Mouse (Mus musculus): Measurements from ENCODE around the gene Smarca2. TPM values are rescaled to one million over a fixed set of nuclear protein-coding genes. Genes with fewer than 3 reads are reported as not detected.

The Smarca2 gene
- total RNA-seq, 2 experiments from 2014 or later, result 6.8 to 37.1 TPM

DNA sequence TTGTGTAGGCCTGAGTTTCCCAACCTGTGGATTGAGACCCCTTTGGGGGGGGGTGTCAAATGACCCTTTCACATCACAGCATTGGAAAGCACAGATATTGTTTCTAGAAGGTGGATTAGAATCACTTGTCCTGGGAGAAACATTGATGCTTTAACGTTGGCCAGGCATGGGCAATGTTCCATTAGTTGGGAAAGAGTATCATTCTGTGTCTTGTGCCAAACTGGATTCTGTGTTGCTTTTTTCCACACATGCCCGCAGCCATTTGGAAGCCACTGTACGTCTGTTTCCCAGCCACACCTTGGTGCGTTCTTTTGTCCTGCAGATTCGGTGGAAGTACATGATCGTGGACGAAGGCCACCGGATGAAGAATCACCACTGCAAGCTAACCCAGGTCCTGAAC is 76.7 kb downstream of the Smarca2 start:
- ATAC-seq (replicated peaks; ENCODE audit: low FRiP score, poor library complexity, severe bottlenecking), result no peak

DNA sequence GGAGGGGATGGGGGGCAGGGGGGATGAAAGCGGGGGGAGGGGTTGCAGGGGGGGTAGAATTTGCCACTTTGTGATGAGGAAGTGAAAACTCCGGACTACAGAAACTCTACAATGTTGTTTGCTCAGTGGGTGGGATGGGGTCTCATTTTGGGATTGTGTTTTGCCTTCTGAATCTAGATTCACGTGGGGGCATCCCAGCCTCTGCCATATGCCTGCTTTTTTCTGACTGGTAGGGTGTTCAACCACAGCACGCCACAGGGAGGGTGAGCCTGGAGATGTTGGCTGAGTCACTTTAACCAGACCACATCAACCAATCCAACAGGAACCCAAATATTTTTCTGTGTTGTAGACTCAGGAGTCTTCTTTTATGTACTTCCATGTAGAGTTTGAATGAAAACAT is 77.3 kb downstream of the Smarca2 start:
- ATAC-seq (replicated peaks; ENCODE audit: low FRiP score, poor library complexity, severe bottlenecking), result no peak

DNA sequence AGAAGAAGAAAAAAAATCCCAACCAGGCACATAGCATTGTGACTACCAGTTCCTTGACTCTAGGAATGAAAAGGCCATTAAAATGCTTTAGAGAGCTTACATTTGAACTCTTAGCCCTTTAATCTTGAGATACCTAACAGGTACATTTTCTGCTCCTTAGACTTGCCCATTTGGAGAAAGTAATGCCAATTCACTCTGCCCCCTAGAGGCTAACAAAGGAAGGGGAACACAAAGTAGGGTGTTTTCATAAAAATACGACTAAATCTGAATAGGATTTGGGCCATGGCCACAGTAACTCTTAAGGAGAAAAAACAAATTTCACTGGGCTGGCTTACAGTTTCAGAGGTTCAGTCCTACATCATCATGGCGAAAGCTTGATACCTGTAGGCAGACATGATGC is 77.9 kb downstream of the Smarca2 start:
- ATAC-seq (replicated peaks; ENCODE audit: low FRiP score, poor library complexity, severe bottlenecking), result no peak

DNA sequence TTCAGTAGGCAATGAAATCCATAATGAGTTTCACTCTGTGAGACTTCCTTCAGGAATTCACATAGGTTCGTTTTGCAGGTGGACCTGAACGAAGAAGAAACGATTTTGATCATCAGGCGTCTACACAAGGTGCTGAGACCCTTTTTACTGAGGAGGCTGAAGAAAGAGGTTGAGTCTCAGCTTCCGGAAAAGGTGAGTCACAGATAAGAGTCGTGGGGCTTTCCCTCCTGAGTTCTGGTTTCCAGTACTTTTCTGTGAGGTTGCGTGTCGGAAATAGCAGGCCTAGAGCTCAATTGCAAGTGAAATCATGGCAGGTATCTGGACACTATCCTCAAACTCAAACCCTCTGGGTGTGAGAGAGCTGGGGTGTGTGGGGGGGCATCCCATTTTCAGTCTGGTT is 78.9 kb downstream of the Smarca2 start:
- ATAC-seq (replicated peaks; ENCODE audit: low FRiP score, poor library complexity, severe bottlenecking), result no peak

DNA sequence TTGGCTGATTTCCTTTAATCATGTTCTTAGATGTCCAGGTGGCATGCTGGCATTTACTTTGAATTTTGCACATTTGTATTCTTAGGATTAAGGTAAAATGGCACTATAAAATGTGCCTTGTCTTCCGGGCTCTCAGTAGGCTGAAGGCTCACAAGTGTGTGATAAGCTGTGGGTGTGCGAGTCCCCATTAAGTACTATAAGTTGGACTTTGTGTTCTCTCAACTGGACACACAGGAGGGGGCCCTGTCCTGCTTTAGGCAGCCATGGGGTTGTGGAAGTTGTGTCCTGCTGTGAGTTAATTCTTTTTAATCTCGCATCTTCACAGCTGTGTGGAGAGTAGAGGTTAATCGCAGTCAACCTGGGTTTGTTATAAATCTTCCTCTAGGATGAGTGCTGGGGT is 85.7 kb downstream of the Smarca2 start:
- no peak for ATAC-seq (replicated peaks; ENCODE audit: low FRiP score, poor library complexity, severe bottlenecking)

DNA sequence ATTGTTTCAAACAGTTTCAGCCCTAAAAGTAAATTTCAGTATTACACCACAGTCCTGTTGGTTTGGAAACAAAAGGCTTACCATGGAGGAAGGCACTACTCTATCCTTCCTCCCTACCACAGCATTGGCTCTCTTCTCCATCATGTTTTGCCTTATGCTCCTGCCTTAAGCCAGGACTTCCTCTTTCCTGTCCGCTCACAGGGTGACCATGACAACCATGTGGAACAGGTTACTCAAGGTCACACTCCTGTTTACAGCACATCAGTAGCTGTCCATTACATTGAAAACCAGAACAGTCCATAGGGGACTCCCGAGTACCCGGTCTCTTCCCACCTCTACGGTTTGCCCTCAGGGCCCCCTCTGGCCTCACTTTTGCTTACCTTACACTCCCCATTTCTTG is 92.3 kb downstream of the Smarca2 start:
- no peak for ATAC-seq (replicated peaks; ENCODE audit: low FRiP score, poor library complexity, severe bottlenecking)

DNA sequence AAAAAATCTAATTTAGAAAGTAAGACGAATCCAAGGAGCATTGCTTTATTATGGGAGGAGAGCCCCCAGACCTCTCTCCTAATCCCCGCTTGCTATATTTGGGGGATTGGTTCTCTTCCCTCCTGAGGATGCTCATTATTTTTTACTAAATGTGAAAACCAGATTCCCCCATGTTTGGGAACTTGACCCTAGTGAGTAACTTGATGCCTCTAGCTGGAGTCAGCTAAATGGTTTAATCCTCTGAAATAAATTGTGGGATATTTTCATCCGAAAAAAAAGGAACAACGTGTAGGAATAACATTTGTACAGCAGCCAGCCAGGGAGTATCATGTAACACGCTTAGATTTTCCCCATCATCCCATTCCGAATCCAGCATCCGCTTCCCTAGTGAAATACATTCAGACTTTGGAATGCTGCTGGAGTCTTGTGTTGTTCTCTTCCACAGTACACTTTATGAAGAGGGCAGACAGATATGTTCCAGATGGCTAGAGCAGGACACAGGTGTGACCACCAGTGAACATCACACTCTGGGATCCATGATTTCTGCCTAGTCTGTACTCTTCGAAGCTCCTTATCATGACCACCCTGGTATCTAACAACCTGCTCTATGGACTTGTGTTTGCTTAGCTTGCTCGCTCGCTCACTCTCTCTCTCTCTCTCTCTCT is 99.8 kb downstream of the Smarca2 start:
- ATAC-seq (replicated peaks; ENCODE audit: low FRiP score, poor library complexity, severe bottlenecking), result no peak

DNA sequence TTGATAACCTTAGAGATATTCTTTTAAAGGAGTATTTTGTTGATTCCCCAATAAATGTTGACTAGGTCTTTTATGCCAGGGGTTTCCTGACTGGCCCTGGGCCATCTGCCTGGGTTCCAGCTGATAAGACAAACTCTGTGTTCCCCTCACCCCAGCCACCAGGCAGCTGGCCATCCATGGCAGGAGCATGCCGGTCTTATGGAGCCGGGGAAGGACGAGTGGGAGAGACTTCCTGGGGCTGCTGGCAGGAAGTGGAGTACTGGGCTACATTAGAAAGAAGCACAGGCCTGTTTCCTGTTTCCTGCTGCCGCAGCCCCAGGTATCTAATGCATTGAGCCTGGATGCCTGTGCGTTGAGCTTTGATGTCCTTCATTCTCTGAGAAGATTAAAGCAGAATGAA is 102.1 kb downstream of the Smarca2 start:
- no peak for ATAC-seq (replicated peaks; ENCODE audit: low FRiP score, poor library complexity, severe bottlenecking)

DNA sequence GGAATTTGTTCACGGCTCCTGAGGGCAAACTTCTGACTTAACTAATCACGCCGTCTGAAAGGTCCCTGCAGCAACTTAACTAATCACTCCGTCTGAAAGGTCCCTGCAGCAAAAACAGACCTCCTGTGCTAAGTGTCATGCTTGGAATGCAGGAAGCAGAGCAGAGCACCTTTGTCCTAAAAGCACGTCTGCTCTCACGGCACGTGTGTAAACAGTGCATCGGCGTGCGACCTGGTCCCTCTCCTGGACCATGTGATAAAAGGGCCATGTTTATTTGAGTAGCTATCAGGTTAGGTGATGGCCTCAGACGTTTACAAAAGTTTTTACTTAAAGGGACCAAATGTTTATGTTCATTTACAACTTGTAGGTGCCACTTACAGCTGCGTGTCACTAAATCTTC is 104.2 kb downstream of the Smarca2 start:
- ATAC-seq (replicated peaks; ENCODE audit: low FRiP score, poor library complexity, severe bottlenecking), result no peak

DNA sequence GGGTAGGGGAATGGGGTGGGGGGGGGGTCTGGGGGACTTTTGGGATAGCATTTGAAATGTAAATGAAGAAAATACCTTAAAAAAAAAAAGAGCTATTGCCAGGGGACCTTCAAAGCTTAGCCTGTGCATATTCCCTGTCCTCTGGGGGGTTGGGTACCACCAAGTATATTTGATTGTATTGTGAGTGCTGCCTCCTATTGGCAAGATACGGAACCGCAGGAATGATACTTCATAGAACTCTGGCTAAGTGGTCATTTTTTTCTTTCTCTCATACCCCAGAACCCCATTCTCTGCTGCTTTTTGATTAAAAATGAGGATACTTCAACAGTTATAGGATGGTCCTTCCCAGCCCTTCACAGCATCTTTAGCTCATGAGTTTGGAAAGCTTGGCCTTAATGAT is 106.4 kb downstream of the Smarca2 start:
- ATAC-seq (replicated peaks; ENCODE audit: low FRiP score, poor library complexity, severe bottlenecking), result no peak

DNA sequence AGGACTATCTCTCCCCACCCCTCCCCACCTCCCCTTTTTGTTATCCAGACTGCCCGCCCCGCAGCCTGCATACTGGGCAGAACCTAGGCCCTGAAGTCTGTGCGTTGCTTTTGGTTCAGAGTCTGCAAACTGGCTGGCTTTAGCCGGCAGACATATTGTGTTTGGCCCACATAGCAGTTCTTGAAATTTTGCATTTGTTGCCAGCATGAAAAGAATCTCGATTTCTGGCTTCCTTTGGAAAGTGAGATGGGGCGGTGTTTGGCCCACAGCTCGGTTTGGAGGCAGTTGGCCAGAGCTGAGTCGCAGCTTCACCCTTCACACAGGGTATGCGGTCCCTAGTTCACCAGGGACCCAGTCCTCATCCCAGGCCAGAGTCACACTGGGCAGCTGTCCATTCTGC is 111.4 kb downstream of the Smarca2 start:
- no peak for ATAC-seq (replicated peaks; ENCODE audit: low FRiP score, poor library complexity, severe bottlenecking)

DNA sequence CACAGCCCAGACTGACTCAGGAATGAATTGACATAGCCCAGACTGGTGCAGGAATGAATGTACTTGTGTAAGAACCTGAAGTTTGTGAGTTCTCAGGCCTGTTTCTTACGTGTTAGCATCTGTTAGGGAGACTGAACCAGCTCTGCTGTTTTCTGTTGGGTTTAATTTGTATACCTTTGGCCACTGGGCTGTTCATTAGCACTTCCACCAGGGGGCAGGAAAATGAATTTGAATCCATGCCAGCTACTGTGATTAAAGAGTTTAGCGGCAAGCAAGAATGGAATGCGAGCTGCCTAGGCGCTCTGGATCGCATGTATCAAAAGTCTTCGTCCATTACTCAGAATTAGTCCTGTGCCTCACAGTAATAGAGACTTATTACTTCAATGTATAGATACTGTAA is 113.4 kb downstream of the Smarca2 start:
- ATAC-seq (replicated peaks; ENCODE audit: low FRiP score, poor library complexity, severe bottlenecking), result no peak

DNA sequence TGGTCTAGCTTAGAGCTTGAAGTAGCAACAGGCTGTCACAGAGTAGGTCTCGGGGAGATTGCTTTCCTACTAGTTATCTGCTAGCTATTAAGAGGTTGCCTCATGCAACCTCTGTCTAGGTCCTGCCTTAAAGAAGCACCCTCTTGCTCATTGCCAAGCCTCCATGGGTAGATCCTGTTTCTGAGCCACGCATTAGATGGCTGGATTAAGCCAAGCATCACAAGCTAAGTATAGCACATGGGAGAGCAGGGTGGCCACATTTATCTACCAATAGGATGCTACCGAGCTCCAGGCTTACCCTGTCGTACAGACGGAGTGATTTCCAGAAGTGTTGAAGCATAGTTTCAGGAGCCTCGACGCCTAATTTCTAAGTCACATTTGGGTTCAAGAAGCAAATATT is 114.3 kb downstream of the Smarca2 start:
- ATAC-seq (replicated peaks; ENCODE audit: low FRiP score, poor library complexity, severe bottlenecking), result no peak

DNA sequence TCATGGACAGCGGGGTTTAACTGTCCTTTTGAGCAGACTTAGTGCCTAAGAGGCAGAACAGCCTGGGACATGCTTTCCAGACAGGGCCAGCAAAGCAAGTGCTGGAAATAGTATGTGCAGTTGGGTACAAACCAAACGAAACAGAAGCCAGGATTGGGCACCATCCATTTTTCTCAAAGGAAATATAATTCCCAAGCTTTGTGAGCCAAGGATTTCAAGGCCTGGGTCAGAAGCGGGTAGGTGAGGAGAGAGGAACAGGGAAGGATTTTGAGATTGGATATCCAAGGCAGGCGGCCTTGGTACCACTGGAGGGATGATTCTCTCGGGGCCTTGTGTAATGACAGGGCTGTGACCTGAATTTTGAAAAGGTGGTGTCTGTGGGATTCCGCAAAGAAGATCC is 116.9 kb downstream of the Smarca2 start:
- no peak for ATAC-seq (replicated peaks; ENCODE audit: low FRiP score, poor library complexity, severe bottlenecking)

DNA sequence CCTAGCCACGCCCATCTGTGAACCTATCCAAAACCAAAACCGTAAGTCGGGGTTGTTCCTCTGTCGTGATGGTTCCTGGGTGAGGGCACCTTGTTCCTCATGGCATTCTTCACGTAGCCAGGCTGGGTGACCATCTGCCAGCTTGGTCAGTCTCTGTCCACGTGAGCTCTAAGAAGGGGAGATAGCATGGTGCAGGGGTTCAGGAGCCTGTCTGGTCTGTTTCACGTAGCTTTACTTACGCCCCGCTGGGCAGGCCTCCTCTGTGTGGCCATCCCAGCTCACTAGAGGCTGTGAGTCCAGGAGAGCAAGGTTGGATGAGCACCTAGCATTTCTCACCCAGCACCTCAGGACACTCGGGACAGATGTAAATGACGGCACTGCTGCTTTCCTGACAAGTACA is 119.0 kb downstream of the Smarca2 start:
- ATAC-seq (replicated peaks; ENCODE audit: low FRiP score, poor library complexity, severe bottlenecking), result no peak

DNA sequence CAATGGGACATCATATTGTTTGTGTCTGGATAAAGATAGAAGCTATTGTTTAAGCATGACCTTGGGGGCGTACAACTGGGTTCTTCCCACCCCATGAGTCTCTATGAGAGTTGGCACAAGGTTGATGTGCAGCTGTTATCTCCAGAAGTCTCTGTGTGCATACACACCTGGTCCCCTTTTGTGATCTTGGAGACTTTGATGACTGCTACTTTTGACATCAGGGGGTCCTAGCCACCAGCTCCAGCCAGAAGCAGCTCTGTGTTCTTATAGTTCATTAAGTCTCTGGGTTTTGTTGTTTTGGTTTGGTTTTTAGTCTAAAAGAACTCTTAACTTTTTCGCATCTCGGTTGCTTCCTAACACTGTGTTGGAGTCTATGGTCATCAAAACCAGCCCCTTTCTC is 119.8 kb downstream of the Smarca2 start:
- no peak for ATAC-seq (replicated peaks; ENCODE audit: low FRiP score, poor library complexity, severe bottlenecking)

DNA sequence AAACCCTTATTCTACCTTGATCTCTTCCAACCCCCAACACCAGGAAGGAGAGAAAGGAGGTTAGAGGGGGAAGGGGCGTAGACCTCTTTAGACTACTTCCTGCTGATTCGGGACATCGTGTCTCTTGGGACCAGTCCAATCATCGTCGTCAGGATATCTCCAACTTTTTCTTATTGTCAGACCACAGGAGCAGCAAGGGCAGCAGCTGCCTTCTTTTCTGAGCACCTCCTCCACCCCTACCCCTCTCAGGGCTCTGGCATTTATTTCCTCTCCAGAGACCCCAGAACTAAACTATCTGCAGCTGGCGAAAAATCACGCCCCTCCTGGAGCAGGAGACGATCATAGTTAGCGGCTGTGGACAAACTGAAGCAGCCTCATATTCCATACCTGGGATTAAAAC is 122.9 kb downstream of the Smarca2 start:
- no peak for ATAC-seq (replicated peaks; ENCODE audit: low FRiP score, poor library complexity, severe bottlenecking)

DNA sequence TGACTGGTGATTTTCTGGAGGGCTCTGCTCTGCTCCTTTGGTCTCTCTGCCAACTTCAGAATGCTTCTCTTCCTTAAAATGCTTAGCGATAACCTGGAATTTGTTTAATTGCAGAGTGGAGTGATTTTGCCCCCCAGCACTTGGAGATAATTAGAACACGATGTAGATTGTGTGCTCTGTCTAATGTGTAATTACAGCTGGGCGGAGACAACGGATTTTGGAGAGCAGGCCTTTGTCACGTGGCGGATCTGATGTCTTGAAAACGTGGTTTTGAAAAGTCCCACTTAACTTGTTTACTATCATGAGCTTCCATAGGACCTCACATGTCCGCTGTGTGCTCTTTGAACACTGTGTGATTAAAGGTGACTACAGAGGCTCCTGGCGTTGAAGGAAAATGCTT is 125.6 kb downstream of the Smarca2 start:
- ATAC-seq (replicated peaks; ENCODE audit: low FRiP score, poor library complexity, severe bottlenecking), result no peak

DNA sequence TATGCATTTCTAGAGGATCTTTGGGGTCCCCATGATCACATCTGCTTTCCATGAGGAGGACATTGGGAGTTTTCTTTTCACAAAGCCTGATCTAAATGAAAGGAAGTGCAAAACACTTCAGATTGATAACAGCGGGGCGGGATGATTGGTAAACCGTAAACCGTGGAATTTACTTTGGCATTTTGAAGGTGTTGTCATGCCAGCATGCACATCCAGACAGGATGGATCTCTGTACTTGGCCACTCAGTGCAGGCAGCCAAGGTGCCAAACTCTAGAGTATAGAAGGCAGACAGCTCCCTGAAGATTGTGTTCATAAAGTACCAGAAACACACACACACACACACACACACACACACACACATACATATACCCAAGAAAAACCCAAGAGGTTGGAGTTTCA is 126.3 kb downstream of the Smarca2 start:
- ATAC-seq (replicated peaks; ENCODE audit: low FRiP score, poor library complexity, severe bottlenecking), result no peak

DNA sequence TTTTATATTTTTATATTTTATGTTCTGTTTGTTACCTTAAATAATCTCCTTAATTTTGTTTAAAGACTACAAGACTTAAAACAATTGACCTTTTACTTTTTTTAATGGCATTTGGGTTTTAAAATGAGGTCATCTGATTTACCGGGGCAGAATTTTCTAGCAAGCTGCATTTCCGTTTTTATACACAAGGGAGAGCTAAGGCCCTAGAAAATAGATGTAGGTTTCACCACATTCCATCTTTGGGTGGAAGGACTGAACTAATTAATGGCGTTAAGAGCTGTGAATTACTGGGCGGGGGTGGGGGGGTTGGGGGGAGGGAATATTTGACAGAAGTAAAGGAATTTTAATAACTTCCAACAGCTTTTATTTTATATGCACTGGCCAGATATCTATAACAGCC is 127.0 kb downstream of the Smarca2 start:
- ATAC-seq (replicated peaks; ENCODE audit: low FRiP score, poor library complexity, severe bottlenecking), result no peak

DNA sequence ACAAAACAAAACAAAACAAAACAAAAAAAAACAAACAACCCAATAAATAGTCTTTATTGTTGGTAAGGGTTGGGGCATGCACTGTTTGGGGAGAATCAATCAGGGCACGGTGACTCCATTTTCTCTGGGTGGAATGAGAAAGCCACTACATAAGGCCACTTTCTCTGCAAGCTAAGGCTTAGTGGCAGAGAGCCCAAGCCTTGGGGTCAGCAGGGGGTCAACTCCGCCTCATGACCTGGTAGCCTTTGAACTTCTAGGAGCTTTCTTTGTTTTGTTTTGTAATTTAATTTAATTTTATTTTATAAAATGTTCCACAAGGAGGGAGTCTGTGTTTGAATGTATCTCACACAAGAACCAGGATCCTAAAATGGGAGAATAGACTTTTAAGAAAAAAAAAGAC is 128.2 kb downstream of the Smarca2 start:
- ATAC-seq (replicated peaks; ENCODE audit: low FRiP score, poor library complexity, severe bottlenecking), result no peak

DNA sequence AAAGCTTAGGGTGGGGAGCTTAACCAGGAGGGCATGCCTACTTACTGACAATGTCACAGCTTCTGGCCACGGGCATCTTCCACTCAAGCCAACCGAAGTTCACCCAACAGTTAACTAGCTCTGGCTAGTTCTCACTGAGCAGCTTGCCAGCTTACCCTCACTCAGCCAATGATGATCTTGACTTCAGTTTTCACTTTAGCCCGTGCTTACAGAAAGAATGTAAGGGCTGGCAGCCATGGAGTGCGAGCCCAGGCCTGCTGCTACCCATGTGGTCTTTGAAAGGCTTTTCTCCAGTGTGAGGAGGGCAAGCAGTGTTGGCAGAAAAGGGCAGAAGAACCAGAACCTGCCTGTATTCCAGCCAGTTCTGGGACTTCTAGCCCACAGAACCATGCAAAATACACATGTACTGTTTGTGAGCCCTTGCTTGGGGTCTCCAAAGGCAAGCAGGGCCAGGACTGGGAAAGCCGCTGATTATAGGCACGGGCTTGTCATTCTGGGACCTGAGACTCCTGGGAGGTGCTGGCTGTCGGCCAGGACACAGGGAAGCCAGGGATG is 128.8 kb downstream of the Smarca2 start:
- no peak for ATAC-seq (replicated peaks; ENCODE audit: low FRiP score, poor library complexity, severe bottlenecking)
